Mouse (Mus musculus) testis, adult 2 months (tissue): ENCODE results near the gene Arhgap25.
A peak's percentile ranks its signal among the peaks of the same experiment; 100 is the strongest.

Experiments used
- CTCF ChIP-seq: fragments of 200-500 bp; IDR thresholded peaks from 2 replicates; pipeline ENCODE4 v1.5.1; 2012; ENCODE audit warnings: low read depth, mild to moderate bottlenecking, inconsistent platforms, low read length, moderate library complexity; ENCODE audit not compliant: control insufficient read depth, insufficient read depth, insufficient replicate concordance
- POLR2A ChIP-seq: fragments of 200-500 bp; IDR thresholded peaks from 2 replicates; pipeline ENCODE4 v1.6.1; 2012; ENCODE audit warnings: low read depth, mild to moderate bottlenecking, inconsistent platforms, low read length, moderate library complexity; ENCODE audit not compliant: control insufficient read depth

GRCm38 (mm10) chr6:87578247-87578646 is 45.2 kb upstream of the Arhgap25 start:
- peak; percentile 31; the same call in 1 of the 2 replicates for TF ChIP-seq CTCF
- TF ChIP-seq POLR2A, result no peak
